ENCODE assay signal across 14 mouse cellular contexts in the genomic region with DNA sequence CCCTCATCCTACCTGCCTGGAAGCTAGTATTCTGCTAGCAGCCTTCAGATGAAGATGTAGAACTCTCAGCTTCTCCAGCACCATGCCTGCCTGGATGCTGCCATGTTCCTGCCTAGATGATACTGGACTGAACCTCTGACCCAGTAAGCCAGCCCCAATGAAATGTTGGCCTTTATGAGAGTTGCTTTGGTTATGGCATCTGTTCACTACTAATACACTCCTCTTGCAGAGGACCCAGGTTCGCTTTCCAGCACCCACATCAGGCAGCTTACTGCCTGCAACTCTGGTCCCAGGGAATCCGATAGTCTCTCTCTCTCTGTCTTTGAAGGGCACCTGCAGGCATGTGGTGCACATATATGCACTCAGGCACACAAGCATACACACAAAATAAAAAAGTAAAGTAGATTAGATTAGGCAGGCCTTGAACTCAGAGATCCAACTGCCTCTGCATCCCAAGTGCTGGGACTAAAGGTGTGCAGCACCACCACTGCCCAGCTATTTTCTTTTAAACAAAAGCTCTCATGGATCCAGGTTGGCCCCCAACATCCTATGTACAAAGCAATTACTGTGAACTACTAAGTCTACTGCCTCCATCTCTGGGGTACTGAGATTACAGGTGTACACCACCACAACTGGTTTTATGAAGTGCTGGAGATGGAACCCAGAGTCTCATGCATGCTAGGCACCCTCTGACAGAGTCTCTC. TPM values are rescaled to one million over a fixed set of nuclear protein-coding genes. Genes with fewer than 3 reads are reported as not detected.
DNase-seq lines count a peak whose midpoint lies in the region; ATAC-seq and TF ChIP-seq lines count a peak whose summit lies in the region.
"Had no signal": no experiment of that assay in that cellular context is flagged by ENCODE, and none has a peak within 500 bp of the region (broad histone marks: within the 10 kb centered on the region; RNA-seq: fewer than 3 reads in every experiment).

No protein-coding gene starts in this region.

- WGBS in heart, embryonic 15.5 days = 92% methylated on average over 2 of the region's 2 CpGs
- 90% methylated on average over 2 of the region's 2 CpGs for WGBS in liver, embryonic 13.5 days (ENCODE audit: insufficient replicate concordance)
- WGBS in liver, embryonic 11.5 days = 87% methylated on average over 2 of the region's 2 CpGs
- 93% methylated on average over 2 of the region's 2 CpGs for WGBS in limb, embryonic 13.5 days

- H3K27ac ChIP-seq in heart, embryonic 15.5 days = peak overlapping the region; percentile 66; the same call in 1 of the 2 replicates
- H3K27ac ChIP-seq in liver, embryonic 13.5 days = peak overlapping the region; percentile 35; the same call in 1 of the 2 replicates
- H3K27ac ChIP-seq in liver, embryonic 11.5 days (ENCODE audit: low read depth, low read length) = no peak overlapping the region
- peak overlapping the region; percentile 39; the same call in 1 of the 2 replicates for H3K27ac ChIP-seq in limb, embryonic 13.5 days
- H3K27ac ChIP-seq: forebrain, embryonic 15.5 days; hindbrain, embryonic 15.5 days; left cerebral cortex, adult 2 months; midbrain, embryonic 15.5 days had no signal

- no peak for DNase-seq in heart, postnatal 4 days
- DNase-seq in liver, embryonic 13.5 days = no peak
- no peak for DNase-seq in liver, embryonic 11.5 days (ENCODE audit: low spot score)
- no peak for DNase-seq in G1E (ENCODE audit: low spot score)
- no peak for DNase-seq in cerebellum, adult 9-10 months
- DNase-seq in urinary bladder, postnatal 4 days (ENCODE audit: low spot score in 2 of 2) = no peak
- DNase-seq: cerebellum, postnatal 25 days; gastrocnemius, postnatal 25 days had no signal

- H3K27me3 ChIP-seq in heart, embryonic 15.5 days = no peaks in the 10 kb centered on the region
- no peaks in the 10 kb centered on the region for H3K27me3 ChIP-seq in liver, embryonic 13.5 days
- no peaks in the 10 kb centered on the region for H3K27me3 ChIP-seq in liver, embryonic 11.5 days (replicated peaks; ENCODE audit: control insufficient read depth, insufficient read depth, low read length)
- no peaks in the 10 kb centered on the region for H3K27me3 ChIP-seq in G1E (ENCODE audit: insufficient read depth, low read length)
- H3K27me3 ChIP-seq in limb, embryonic 13.5 days = no peaks in the 10 kb centered on the region
- H3K27me3 ChIP-seq: forebrain, embryonic 15.5 days; hindbrain, embryonic 15.5 days; midbrain, embryonic 15.5 days had no signal

- peaks cover 31% of the 10 kb centered on the region for H3K4me1 ChIP-seq in heart, embryonic 15.5 days (replicated peaks)
- peaks cover 64% of the 10 kb centered on the region for H3K4me1 ChIP-seq in liver, embryonic 13.5 days (replicated peaks)
- H3K4me1 ChIP-seq in liver, embryonic 11.5 days (replicated peaks; ENCODE audit: control insufficient read depth, insufficient read depth, low read length) = peaks cover 27% of the 10 kb centered on the region
- peaks cover 71% of the 10 kb centered on the region for H3K4me1 ChIP-seq in G1E (ENCODE audit: insufficient read depth, low read depth, low read length)
- H3K4me1 ChIP-seq in limb, embryonic 13.5 days = peaks cover 30% of the 10 kb centered on the region

- no peak overlapping the region for H3K4me3 ChIP-seq in heart, embryonic 15.5 days
- H3K4me3 ChIP-seq in liver, embryonic 13.5 days (replicated peaks) = no peak overlapping the region
- no peak overlapping the region for H3K4me3 ChIP-seq in liver, embryonic 11.5 days (ENCODE audit: low read depth, low read length)
- H3K4me3 ChIP-seq in G1E (ENCODE audit: low read depth, low read length) = peak overlapping the region; percentile 16; the same call in 1 of the 2 replicates
- no peak overlapping the region for H3K4me3 ChIP-seq in limb, embryonic 13.5 days
- H3K4me3 ChIP-seq: forebrain, embryonic 15.5 days; hindbrain, embryonic 15.5 days; left cerebral cortex, adult 2 months; midbrain, embryonic 15.5 days had no signal

- no peaks in the 10 kb centered on the region for H3K9me3 ChIP-seq in heart, embryonic 15.5 days (replicated peaks)
- no peaks in the 10 kb centered on the region for H3K9me3 ChIP-seq in liver, embryonic 13.5 days (replicated peaks)
- H3K9me3 ChIP-seq in liver, embryonic 11.5 days (ENCODE audit: control insufficient read depth, low read length) = no peaks in the 10 kb centered on the region
- H3K9me3 ChIP-seq in G1E (replicated peaks) = no peaks in the 10 kb centered on the region
- H3K9me3 ChIP-seq in limb, embryonic 13.5 days = no peaks in the 10 kb centered on the region
- H3K9me3 ChIP-seq: forebrain, embryonic 15.5 days; hindbrain, embryonic 15.5 days; midbrain, embryonic 15.5 days had no signal

- peaks cover 7% of the 10 kb centered on the region for H3K36me3 ChIP-seq in heart, embryonic 15.5 days
- peaks cover 8% of the 10 kb centered on the region for H3K36me3 ChIP-seq in liver, embryonic 13.5 days
- H3K36me3 ChIP-seq in liver, embryonic 11.5 days (ENCODE audit: control insufficient read depth, insufficient read depth, low read length) = peaks cover 4% of the 10 kb centered on the region; the same call in 1 of the 2 replicates
- peaks cover 16% of the 10 kb centered on the region for H3K36me3 ChIP-seq in G1E (replicated peaks)
- H3K36me3 ChIP-seq in limb, embryonic 13.5 days = peaks cover 8% of the 10 kb centered on the region

- no peak for TF ChIP-seq CTCF in G1E (IDR thresholded peaks at IDR 0.05; ENCODE audit: low read depth, low read length)

- H3K4me2 ChIP-seq in heart, embryonic 15.5 days = no peak overlapping the region
- no peak overlapping the region for H3K4me2 ChIP-seq in liver, embryonic 13.5 days
- no peak overlapping the region for H3K4me2 ChIP-seq in liver, embryonic 11.5 days
- H3K4me2 ChIP-seq in limb, embryonic 13.5 days (replicated peaks) = peak overlapping the region; percentile 28
- H3K4me2 ChIP-seq: forebrain, embryonic 15.5 days; hindbrain, embryonic 15.5 days; midbrain, embryonic 15.5 days had no signal

- no peak for ATAC-seq in heart, embryonic 15.5 days (replicated peaks; ENCODE audit: insufficient number of reproducible peaks, insufficient read depth, low FRiP score, low read depth)
- no peak for ATAC-seq in liver, embryonic 13.5 days (ENCODE audit: low read depth)
- ATAC-seq in liver, embryonic 11.5 days (replicated peaks; ENCODE audit: low FRiP score) = no peak
- no peak for ATAC-seq in G1E (ENCODE audit: extremely low read depth, insufficient number of reproducible peaks, low FRiP score, poor library complexity, severe bottlenecking)
- no peak for ATAC-seq in limb, embryonic 13.5 days (ENCODE audit: low FRiP score, low read depth)
- ATAC-seq: forebrain, embryonic 15.5 days; midbrain, embryonic 15.5 days had no signal

- H3K9ac ChIP-seq in heart, embryonic 15.5 days = no peak overlapping the region
- H3K9ac ChIP-seq in liver, embryonic 13.5 days = peak overlapping the region; percentile 22; the same call in 1 of the 2 replicates
- no peak overlapping the region for H3K9ac ChIP-seq in liver, embryonic 11.5 days (ENCODE audit: low read depth, low read length)
- H3K9ac ChIP-seq in limb, embryonic 13.5 days = no peak overlapping the region
- H3K9ac ChIP-seq: forebrain, embryonic 15.5 days; hindbrain, embryonic 15.5 days; midbrain, embryonic 15.5 days had no signal

RNA-seq across cellular contexts. Expression of gene Ppp1r35, which starts 2.9 kb away (rescaled TPM):
- polyA plus RNA-seq in heart, embryonic 15.5 days (2015; fragmentation: Nextera tagmentation; extraction: Ambion mirVana) = 21.1 and 25.5 TPM in 2 replicates
- total RNA-seq in heart, postnatal 4 days (2021) = 10 to 100 TPM; 16.5 to 17.1 TPM
- 17.8 and 20.1 TPM in 2 replicates for polyA plus RNA-seq in liver, embryonic 13.5 days (2015; fragmentation: Nextera tagmentation; extraction: Ambion mirVana)
- polyA plus RNA-seq in liver, embryonic 11.5 days (2014; fragmentation: Nextera tagmentation; extraction: Ambion mirVana) = 49.4 and 55.0 TPM in 2 replicates
- total RNA-seq in G1E (2014; fragmentation: Nextera tagmentation) (202 and 204 TPM in 2 replicates), G1E (2017) (28.2 and 35.6 TPM in 2 replicates)
- 121 and 153 TPM in 2 replicates for polyA plus RNA-seq in G1E (2012)
- polyA plus RNA-seq in limb, embryonic 13.5 days (2015; fragmentation: Nextera tagmentation; extraction: Ambion mirVana) = 26.5 and 27.2 TPM in 2 replicates

RNA-seq across cellular contexts. Expression of gene Mepce, which starts 11.7 kb away (rescaled TPM):
- polyA plus RNA-seq in heart, embryonic 15.5 days (2015; fragmentation: Nextera tagmentation; extraction: Ambion mirVana) = 5.3 and 7.6 TPM in 2 replicates
- 10 to 100 TPM; 29.0 to 40.3 TPM for total RNA-seq in heart, postnatal 4 days (2021)
- polyA plus RNA-seq in liver, embryonic 13.5 days (2015; fragmentation: Nextera tagmentation; extraction: Ambion mirVana) = 4.5 and 4.9 TPM in 2 replicates
- 9.3 and 11.1 TPM in 2 replicates for polyA plus RNA-seq in liver, embryonic 11.5 days (2014; fragmentation: Nextera tagmentation; extraction: Ambion mirVana)
- 51.3 and 53.9 TPM in 2 replicates for total RNA-seq in G1E (2014; fragmentation: Nextera tagmentation)
- total RNA-seq in G1E (2017) = 22.3 and 27.8 TPM in 2 replicates
- 173 and 216 TPM in 2 replicates for polyA plus RNA-seq in G1E (2012)
- polyA plus RNA-seq in limb, embryonic 13.5 days (2015; fragmentation: Nextera tagmentation; extraction: Ambion mirVana) = 11.7 and 11.8 TPM in 2 replicates

RNA-seq across cellular contexts. Expression of gene Zcwpw1, which starts 11.9 kb away (rescaled TPM):
- 7.8 and 11.4 TPM in 2 replicates for polyA plus RNA-seq in heart, embryonic 15.5 days (2015; fragmentation: Nextera tagmentation; extraction: Ambion mirVana)
- 1 to 10 TPM; 2.4 to 3.2 TPM for total RNA-seq in heart, postnatal 4 days (2021)
- polyA plus RNA-seq in liver, embryonic 13.5 days (2015; fragmentation: Nextera tagmentation; extraction: Ambion mirVana) = 3.5 and 4.8 TPM in 2 replicates
- 10.2 and 13.1 TPM in 2 replicates for polyA plus RNA-seq in liver, embryonic 11.5 days (2014; fragmentation: Nextera tagmentation; extraction: Ambion mirVana)
- total RNA-seq in G1E (2014; fragmentation: Nextera tagmentation) (8.4 and 9.9 TPM in 2 replicates), G1E (2017) (10.5 and 12.9 TPM in 2 replicates)
- polyA plus RNA-seq in G1E (2012) = 0.15 and 0.34 TPM in 2 replicates
- polyA plus RNA-seq in limb, embryonic 13.5 days (2015; fragmentation: Nextera tagmentation; extraction: Ambion mirVana) = 35.3 and 36.0 TPM in 2 replicates

RNA-seq across cellular contexts. Expression of gene Tsc22d4, which starts 30.2 kb away (rescaled TPM):
- polyA plus RNA-seq in heart, embryonic 15.5 days (2015; fragmentation: Nextera tagmentation; extraction: Ambion mirVana) = 130 and 164 TPM in 2 replicates
- 100 to 1,000 TPM; 230 to 231 TPM for total RNA-seq in heart, postnatal 4 days (2021)
- polyA plus RNA-seq in liver, embryonic 13.5 days (2015; fragmentation: Nextera tagmentation; extraction: Ambion mirVana) = 66.8 and 69.1 TPM in 2 replicates
- 129 and 134 TPM in 2 replicates for polyA plus RNA-seq in liver, embryonic 11.5 days (2014; fragmentation: Nextera tagmentation; extraction: Ambion mirVana)
- 90.8 and 114 TPM in 2 replicates for total RNA-seq in G1E (2014; fragmentation: Nextera tagmentation)
- total RNA-seq in G1E (2017) = 74.5 and 93.5 TPM in 2 replicates
- polyA plus RNA-seq in G1E (2012) = 404 and 491 TPM in 2 replicates
- 128 and 134 TPM in 2 replicates for polyA plus RNA-seq in limb, embryonic 13.5 days (2015; fragmentation: Nextera tagmentation; extraction: Ambion mirVana)

RNA-seq across cellular contexts. Expression of gene Nyap1, which starts 34.3 kb away (rescaled TPM):
- 1.2 and 1.6 TPM in 2 replicates for polyA plus RNA-seq in heart, embryonic 15.5 days (2015; fragmentation: Nextera tagmentation; extraction: Ambion mirVana)
- 1 to 10 TPM; 3.1 to 3.3 TPM for total RNA-seq in heart, postnatal 4 days (2021)
- polyA plus RNA-seq in liver, embryonic 13.5 days (2015; fragmentation: Nextera tagmentation; extraction: Ambion mirVana) = 0.17 and 0.19 TPM in 2 replicates
- polyA plus RNA-seq in liver, embryonic 11.5 days (2014; fragmentation: Nextera tagmentation; extraction: Ambion mirVana) = 0.39 and 0.43 TPM in 2 replicates
- total RNA-seq in G1E (2014; fragmentation: Nextera tagmentation) = 0.90 and 1.0 TPM in 2 replicates
- total RNA-seq in G1E (2017) = 0.38 and 0.70 TPM in 2 replicates
- 2.8 and 3.0 TPM in 2 replicates for polyA plus RNA-seq in G1E (2012)
- polyA plus RNA-seq in limb, embryonic 13.5 days (2015; fragmentation: Nextera tagmentation; extraction: Ambion mirVana) = 2.9 and 4.0 TPM in 2 replicates

Comparison
In these comparisons a context has a peak if more than half of its experiments do, and no peak if none do; other contexts are left out.
1. RNA of gene Mepce, which starts 11.7 kb away (polyA plus RNA-seq): 173 to 216 TPM in G1E; 11.7 to 11.8 TPM in limb, embryonic 13.5 days, 9.3 to 11.1 TPM in liver, embryonic 11.5 days, 5.3 to 7.6 TPM in heart, embryonic 15.5 days and 4.5 to 4.9 TPM in liver, embryonic 13.5 days; every median in the first group is over 10 times any median in the second.